Mouse (Mus musculus) heart, postnatal 0 days (tissue): Measurements from ENCODE around the gene Magoh.

Experiments
- CTCF ChIP-seq: IDR thresholded peaks from 2 replicates; pipeline ENCODE4 v1.5.1; 2016; ENCODE audit warnings: antibody characterized with exemption, control low read depth, low read depth
- EP300 ChIP-seq: IDR thresholded peaks from 2 replicates; pipeline ENCODE4 v1.6.1; 2016; ENCODE audit warnings: antibody characterized with exemption, low read depth

DNA sequence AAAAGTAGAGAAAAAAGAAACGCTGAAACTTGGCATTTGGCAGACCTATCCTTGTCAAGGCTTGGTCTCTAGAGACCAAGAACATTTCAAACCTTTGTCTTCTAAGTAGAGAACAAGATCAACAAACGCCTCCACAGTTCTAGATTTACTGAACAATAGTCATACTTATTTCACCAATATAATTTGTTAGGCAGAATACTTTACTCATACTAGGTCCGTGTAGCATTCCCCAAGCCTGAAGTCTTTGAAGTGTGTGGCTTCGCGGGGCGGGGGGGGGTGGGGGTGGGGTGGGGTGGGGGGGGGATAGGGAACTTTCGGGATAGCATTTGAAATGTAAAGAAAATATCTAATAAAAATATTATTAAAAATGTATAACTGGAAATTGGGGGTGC, 44.2 kb downstream of the Magoh start:
- TF ChIP-seq CTCF (no peak), EP300 (no peak)
